Mouse (Mus musculus) thymus, adult 2 months (tissue): ENCODE results near the gene Pop7.
A peak's percentile ranks its signal among the peaks of the same experiment; 100 is the strongest.

Experiments
- CTCF ChIP-seq: fragments of 200-500 bp; IDR thresholded peaks from 2 replicates; pipeline ENCODE4 v1.5.1; 2012; ENCODE audit warnings: mild to moderate bottlenecking, control low read depth, low read length, moderate library complexity, borderline replicate concordance; ENCODE audit not compliant: control insufficient read depth, poor library complexity, insufficient read depth; ENCODE audit errors: extremely low read depth
- POLR2A ChIP-seq: fragments of 200-500 bp; IDR thresholded peaks from 2 replicates; pipeline ENCODE4 v1.6.1; 2012; ENCODE audit warnings: mild to moderate bottlenecking, low read length, control low read depth, moderate library complexity; ENCODE audit not compliant: control insufficient read depth, poor library complexity, insufficient read depth; ENCODE audit errors: extremely low read depth

DNA sequence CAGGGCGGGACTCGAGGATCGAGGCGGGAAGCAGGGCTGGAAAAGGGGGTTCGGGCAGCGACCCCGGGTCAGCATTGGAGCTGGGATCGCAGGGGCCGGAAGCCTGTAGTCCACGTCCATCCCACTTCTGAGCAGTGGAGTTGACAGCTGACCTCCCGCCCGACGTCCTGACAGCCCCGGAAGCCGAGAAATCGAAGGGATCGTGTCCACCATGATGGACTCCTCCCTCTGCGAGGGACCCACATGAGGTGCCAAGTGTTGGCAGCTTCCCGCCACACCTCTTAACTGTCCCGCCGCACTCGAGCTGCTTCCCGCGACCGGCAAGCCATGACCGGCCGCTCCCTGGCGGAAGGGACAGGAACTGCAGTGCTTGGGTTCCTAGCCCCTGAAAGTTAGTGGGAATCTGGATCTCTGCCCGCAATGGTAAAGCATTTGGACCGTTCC lies 371 bp upstream of the Pop7 start:
- TF ChIP-seq CTCF: peak; percentile 93
- TF ChIP-seq POLR2A: no peak
